Mouse (Mus musculus): ENCODE data around the gene Rpa1. TPM values are rescaled to one million over a fixed set of nuclear protein-coding genes. Genes with fewer than 3 reads are reported as not detected.

Gene Rpa1
- polyA plus RNA-seq, 3 experiments from 2014 or later, result 199 to 296 (median 217) TPM

DNA sequence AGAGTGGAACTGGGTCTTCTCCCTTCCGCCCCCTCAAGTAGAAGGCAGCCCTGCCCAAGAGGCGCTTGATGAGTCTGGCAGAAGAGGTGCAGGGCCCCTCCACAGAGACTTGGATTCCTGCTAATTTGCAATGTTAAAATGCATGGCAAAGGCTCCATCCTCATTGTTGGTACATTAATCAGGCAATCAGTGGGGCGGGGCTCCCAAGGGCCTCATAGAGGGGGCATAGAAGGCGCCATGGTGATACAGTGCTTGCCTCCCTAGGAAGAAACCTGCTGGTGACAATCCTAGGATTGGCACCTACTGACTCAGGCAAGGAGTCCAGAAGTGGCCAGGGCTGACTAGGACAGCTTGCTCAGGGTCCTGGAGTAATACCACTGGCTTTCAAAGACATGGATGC, 86.4 kb downstream of the Rpa1 start:
- ATAC-seq, result no peak

DNA sequence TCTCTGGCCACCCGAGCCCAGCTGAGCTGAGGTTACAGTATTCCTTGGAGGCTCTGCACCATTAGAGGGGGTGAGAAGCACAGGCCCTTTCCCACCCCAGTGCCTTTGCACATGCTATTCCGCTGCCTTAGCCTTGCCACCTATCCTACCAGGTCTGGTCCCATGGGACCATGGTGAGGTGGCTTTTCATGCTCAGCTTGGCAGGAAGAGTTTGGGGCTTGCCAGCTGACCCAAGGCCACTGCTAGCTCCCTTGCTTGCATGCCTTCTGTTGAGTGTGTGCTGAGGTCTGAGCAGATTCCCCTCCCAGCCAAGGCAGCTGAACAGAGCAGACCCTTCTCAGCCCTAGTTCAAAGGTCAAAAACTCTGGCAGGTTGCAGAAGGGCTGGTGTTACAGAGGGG, 87.1 kb downstream of the Rpa1 start:
- no peak for ATAC-seq

DNA sequence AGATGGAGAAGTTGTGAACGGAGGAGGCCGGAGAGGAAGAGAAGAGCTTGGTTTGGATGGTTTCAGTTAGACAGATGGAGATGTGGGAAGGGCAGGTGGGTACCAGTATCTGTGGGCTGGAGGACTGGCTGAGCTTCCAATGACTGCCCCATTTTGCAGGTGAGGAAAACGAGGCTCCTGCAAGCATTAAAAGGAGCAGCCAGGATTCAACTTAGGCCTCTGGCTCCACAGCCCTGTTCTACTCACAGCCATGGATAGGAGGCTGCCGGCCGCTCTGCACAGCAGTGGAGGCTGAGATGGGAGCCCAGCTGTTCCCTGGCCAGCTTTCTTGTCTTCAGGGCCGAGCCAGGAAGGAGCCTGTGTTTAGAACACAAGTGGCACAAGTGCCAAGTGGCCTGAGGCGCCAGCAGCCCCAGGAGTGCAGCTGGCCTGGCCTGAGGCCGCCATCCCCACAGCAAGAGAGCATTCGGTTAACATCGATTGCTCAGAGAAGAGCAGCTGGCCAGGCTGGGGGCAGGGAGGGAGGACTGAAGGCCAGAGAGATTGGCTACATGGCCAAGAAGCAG, 88.0 kb downstream of the Rpa1 start:
- no peak for ATAC-seq

DNA sequence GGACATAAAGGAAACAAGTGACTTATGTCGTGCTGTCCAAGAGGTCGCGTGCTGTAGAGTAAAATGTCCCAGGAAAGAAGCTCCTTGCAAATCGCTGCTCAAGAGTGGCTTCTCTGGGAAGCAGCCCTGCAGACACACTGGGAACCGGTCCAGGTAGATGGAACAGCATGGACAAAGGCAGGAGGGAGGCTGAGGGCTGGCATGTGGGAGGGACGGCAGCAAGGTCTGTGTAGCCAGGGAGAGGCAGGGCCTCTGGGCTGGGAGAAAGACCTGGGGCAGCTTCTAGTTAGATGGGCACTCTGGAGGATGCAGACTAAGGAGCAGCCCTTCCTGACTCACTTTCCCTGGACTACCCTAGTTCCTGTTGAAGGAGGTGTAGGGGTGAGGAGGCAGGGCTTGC, 88.7 kb downstream of the Rpa1 start:
- ATAC-seq, result no peak

DNA sequence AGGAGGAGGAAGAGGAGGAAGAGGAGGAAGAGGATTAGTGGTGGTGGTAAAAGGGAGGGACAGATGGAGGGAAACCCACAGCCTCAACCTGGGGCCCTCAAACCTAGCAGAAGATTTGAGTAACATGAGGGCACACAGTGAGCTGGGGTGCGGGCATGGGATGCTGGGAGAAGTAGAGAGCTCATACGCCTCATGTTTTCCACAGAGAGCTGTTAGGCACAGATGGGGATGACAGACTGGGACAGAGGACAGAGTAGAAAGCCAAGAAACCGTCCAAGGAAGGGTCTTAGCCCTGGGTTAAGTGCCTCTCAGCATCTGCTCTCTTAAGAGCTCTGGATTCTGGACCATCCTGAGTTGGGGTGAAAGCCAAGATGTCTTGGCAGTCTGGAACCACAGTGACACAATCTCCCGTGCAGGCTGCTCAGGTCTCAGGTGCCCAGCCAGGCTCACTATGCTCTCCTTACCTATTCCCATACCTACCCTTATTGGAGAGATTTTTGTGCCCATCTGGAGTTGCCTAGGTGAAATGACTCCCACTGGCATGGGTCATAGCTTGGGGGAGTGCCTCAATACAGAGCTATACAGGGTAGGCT, 91.0 kb downstream of the Rpa1 start:
- ATAC-seq, result no peak

DNA sequence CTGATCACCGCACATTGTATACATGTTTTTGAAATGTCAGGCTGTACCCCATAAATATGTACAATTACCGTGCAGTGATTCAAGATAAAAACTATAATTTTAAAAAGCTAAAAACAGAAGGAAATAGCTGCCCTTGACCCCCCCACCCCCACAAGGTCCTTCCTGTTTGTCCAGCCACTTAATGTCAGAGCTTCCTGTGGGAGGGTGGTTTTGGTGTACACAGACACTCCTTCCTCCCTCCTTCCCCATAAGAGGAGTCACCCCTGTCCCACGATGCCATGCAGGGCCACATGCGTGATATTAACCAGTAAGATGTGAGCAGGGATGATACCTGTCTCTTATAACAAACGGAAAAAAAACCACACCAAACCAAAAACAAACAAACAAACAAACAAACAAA, 92.8 kb downstream of the Rpa1 start:
- ATAC-seq, result no peak

DNA sequence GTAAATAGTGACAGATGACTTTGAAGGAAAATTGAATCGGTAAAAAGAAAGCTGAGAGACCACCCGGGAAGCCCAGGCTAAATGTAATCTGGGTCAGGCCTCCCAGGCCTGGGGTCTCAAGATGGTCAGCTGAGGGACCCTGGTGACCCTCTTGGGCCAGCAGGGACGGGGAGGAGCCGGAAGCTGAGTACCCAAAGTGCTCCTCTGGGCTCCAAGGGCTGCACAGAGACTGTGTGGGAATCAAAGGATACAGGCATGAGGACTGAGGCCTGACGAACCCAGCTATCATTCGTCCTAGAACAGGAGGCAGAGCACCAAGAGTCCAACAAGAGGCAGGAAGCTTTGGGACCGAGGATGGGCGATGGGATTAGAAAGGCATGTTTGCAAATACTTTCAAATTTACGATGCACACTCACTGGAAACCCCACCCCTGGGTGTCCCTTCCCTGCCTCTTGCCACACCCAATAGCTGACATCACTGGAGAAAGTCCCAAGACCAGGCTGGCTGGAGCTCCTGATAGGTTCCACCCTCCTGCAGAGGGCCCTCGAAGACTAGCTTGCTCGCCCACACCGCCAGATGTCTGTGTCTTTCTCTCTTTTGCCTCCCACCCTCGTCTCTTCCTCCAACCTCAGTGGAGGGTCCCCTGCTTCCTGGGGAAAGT, 93.7 kb downstream of the Rpa1 start:
- peak; percentile 50 for ATAC-seq

DNA sequence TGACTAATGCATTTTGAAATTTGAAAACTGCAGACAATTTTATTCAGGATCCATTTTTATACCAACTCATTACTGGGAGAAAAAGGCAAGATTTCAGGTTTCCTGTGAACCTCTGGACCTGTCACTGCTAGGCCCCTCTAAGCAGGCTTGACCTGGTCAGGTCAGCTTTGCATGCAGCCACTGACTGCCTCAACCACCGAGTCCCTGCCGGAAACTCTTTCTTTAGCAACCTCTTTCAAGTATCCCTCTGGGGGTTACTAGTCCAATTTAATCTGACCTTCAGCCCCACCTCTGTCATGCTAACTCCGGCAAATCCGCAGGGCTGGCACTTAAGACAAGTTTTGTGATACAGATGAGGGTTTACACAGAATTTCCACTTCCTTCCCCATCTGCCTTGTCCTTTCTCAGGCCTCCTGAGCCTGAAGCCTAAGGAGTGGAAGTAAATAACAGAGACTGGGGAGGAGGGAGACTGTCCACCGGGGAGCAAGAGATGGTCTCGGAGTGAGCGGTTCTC, 96.5 kb downstream of the Rpa1 start:
- no peak for ATAC-seq

DNA sequence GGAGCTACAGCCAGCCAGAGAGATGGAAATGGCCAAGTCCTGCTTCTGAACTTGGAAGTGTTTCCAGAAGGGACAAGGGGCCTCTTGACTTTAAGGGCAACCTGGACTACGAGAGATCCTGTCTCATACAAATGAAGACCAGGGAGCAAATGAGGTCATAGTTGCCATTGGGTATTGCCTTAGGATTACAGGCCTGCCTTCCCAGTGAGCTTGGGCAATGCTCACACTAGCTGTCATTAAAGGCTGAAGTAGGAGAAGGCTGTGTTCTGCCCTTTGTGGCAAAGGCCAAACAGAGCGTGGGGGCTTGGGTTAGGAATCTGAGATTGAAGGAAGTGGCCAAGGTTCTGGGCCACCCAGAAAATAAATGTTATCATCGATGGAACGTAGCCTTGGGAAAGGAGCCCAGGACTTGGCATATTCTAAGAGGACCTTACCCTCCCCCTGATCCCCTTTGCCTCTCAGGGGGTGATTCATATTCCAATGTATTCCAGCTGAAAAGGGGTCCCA, 97.1 kb downstream of the Rpa1 start:
- no peak for ATAC-seq

DNA sequence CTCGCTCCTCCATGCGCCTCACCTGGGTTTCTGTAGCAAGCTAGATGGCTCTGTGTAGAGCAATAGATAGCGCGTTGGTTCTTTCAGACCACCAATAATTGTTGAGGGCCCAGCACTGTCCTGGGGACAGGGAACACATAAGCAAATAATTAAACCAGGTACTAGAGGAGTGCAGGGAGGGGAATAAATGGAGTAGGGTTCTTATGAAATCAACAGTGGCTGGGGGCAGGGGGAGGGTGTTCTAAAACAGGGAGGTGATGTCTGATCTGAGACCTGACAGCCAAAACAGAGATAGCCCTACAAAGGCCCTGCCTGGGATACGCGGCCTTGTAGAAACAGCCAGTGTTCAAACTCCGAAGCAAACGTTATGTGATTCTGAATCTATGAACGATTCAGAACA, 98.5 kb downstream of the Rpa1 start:
- ATAC-seq, result no peak

Other genes starting within 250 kb of the Rpa1 start
- under 1 TPM; 0.21 to 0.50 (median 0.38) TPM for gene Hic1, start 178.8 kb downstream of the Rpa1 start, polyA plus RNA-seq (2017; shearing (Covaris generic))
- 10 to 100 TPM; 27.9 to 36.4 (median 32.7) TPM for gene Ovca2, start 169.5 kb downstream of the Rpa1 start, polyA plus RNA-seq (2017; shearing (Covaris generic))
- 10 to 100 TPM in 2 of 3 experiments, 1 to 10 TPM in 1; 4.0 to 15.3 (median 11.7) TPM for gene Dph1, start 157.1 kb downstream of the Rpa1 start, polyA plus RNA-seq (2017; shearing (Covaris generic))
- 1 to 10 TPM; 1.3 to 2.5 (median 2.2) TPM for gene Rtn4rl1, start 154.5 kb downstream of the Rpa1 start, polyA plus RNA-seq (2017; shearing (Covaris generic))
- 10 to 100 TPM; 10.8 to 25.4 (median 23.2) TPM for gene Smyd4, start 109 bp upstream of the Rpa1 start, polyA plus RNA-seq (2017; shearing (Covaris generic))
- 1 to 10 TPM; 3.3 to 5.0 (median 4.9) TPM for gene Serpinf1, start 74.4 kb upstream of the Rpa1 start, polyA plus RNA-seq (2017; shearing (Covaris generic))
- not detected for gene Serpinf2, start 91.3 kb upstream of the Rpa1 start, polyA plus RNA-seq (2017; shearing (Covaris generic))
- gene Wdr81, start 106.4 kb upstream of the Rpa1 start, polyA plus RNA-seq (2017; shearing (Covaris generic)), result 1 to 10 TPM; 5.1 to 7.9 (median 5.2) TPM
- 10 to 100 TPM in 2 of 3 experiments, 1 to 10 TPM in 1; 10.0 to 23.2 (median 21.3) TPM for gene Tlcd2, start 113.4 kb upstream of the Rpa1 start, polyA plus RNA-seq (2017; shearing (Covaris generic))
- 10 to 100 TPM; 37.6 to 48.7 (median 43.8) TPM for gene Prpf8, start 138.5 kb upstream of the Rpa1 start, polyA plus RNA-seq (2017; shearing (Covaris generic))
- gene Rilp, start 161.8 kb upstream of the Rpa1 start, polyA plus RNA-seq (2017; shearing (Covaris generic)), result not detected
- gene Scarf1, start 165.2 kb upstream of the Rpa1 start, polyA plus RNA-seq (2017; shearing (Covaris generic)), result under 1 TPM; 0.18 to 0.93 (median 0.28) TPM
- gene Slc43a2, start 183.4 kb upstream of the Rpa1 start, polyA plus RNA-seq (2017; shearing (Covaris generic)), result 10 to 100 TPM; 20.1 to 22.4 (median 21.6) TPM
- 10 to 100 TPM; 30.5 to 50.5 (median 40.2) TPM for gene Pitpna, start 239.8 kb upstream of the Rpa1 start, polyA plus RNA-seq (2017; shearing (Covaris generic))